Comparison of ENCODE assay signal across 8 mouse cellular contexts in genomic region chr1:157231016-157231415, GRCm38 (mm10).
DNase-seq lines count a peak whose midpoint lies in the region; ATAC-seq lines count a peak whose summit lies in the region.

No protein-coding gene starts in this region.

- no peaks in the 10 kb centered on the region for H3K36me3 ChIP-seq in heart, embryonic 13.5 days
- no peaks in the 10 kb centered on the region; the same call in 1 of the 2 replicates for H3K36me3 ChIP-seq in forebrain, embryonic 16.5 days (ENCODE audit: control insufficient read depth, insufficient read depth)
- H3K36me3 ChIP-seq in midbrain, embryonic 13.5 days, result peaks cover 3% of the 10 kb centered on the region; the same call in 1 of the 2 replicates

- no peak for DNase-seq in heart, postnatal 36 days
- DNase-seq in brain, adult 2 months (ENCODE audit: low read depth, low spot score), result peak; percentile 83
- DNase-seq in urinary bladder, postnatal 25 days (ENCODE audit: low spot score), result no peak
- DNase-seq in cerebellum, adult 8-10 months, result no peak

- H3K9ac ChIP-seq in heart, embryonic 13.5 days, result peak overlapping the region; percentile 62; the same call in 1 of the 2 replicates
- peak overlapping the region; percentile 37; the same call in 1 of the 2 replicates for H3K9ac ChIP-seq in forebrain, embryonic 16.5 days (replicated peaks; ENCODE audit: low read depth, low read length)
- H3K9ac ChIP-seq in midbrain, embryonic 13.5 days (replicated peaks), result peak overlapping the region; percentile 49

- intact Hi-C loops in heart, postnatal 36 days (cut with DNase I), result no loop called here

- H3K4me3 ChIP-seq in heart, embryonic 13.5 days, result peak overlapping the region; percentile 23
- peak overlapping the region; percentile 8; the same call in 1 of the 2 replicates for H3K4me3 ChIP-seq in forebrain, embryonic 16.5 days (replicated peaks; ENCODE audit: low read length)
- H3K4me3 ChIP-seq in midbrain, embryonic 13.5 days (replicated peaks), result peak overlapping the region; percentile 15

- H3K27ac ChIP-seq in heart, embryonic 13.5 days (replicated peaks), result no peak overlapping the region
- H3K27ac ChIP-seq in forebrain, embryonic 16.5 days (ENCODE audit: low read length), result no peak overlapping the region; the same call in 1 of the 2 replicates
- H3K27ac ChIP-seq in midbrain, embryonic 13.5 days, result peak overlapping the region; percentile 11; the same call in 1 of the 2 replicates

- 28% methylated on average over 8 of the region's 8 CpGs for WGBS in heart, embryonic 13.5 days
- 13% methylated on average over 8 of the region's 8 CpGs for WGBS in forebrain, embryonic 16.5 days
- WGBS in midbrain, embryonic 13.5 days, result 16% methylated on average over 8 of the region's 8 CpGs

- no peak for ATAC-seq in heart, embryonic 13.5 days (ENCODE audit: extremely low read depth, insufficient number of reproducible peaks, low FRiP score, low TSS enrichment)
- ATAC-seq in forebrain, embryonic 16.5 days, result peak; percentile 64; the same call in 1 of the 2 replicates
- 0 out of 2 replicates have a peak, but pooled peaks have one; percentile 30 for ATAC-seq in midbrain, embryonic 13.5 days
- no peak for ATAC-seq in megakaryocyte-erythroid progenitor cell, adult 5-6 weeks (replicated peaks; ENCODE audit: low FRiP score, low TSS enrichment, poor library complexity, severe bottlenecking)

- no peaks in the 10 kb centered on the region for H3K9me3 ChIP-seq in heart, embryonic 13.5 days
- no peaks in the 10 kb centered on the region for H3K9me3 ChIP-seq in forebrain, embryonic 16.5 days (ENCODE audit: control insufficient read depth, low read length)
- H3K9me3 ChIP-seq in midbrain, embryonic 13.5 days, result peaks cover 2% of the 10 kb centered on the region; the same call in 1 of the 2 replicates

- H3K27me3 ChIP-seq in heart, embryonic 13.5 days (replicated peaks), result no peaks in the 10 kb centered on the region
- no peaks in the 10 kb centered on the region for H3K27me3 ChIP-seq in forebrain, embryonic 16.5 days (replicated peaks; ENCODE audit: control insufficient read depth, insufficient read depth, low read length)
- H3K27me3 ChIP-seq in midbrain, embryonic 13.5 days, result no peaks in the 10 kb centered on the region

- peaks cover 19% of the 10 kb centered on the region for H3K4me1 ChIP-seq in heart, embryonic 13.5 days
- peaks cover 6% of the 10 kb centered on the region for H3K4me1 ChIP-seq in forebrain, embryonic 16.5 days (replicated peaks; ENCODE audit: control insufficient read depth, insufficient read depth, low read length)
- H3K4me1 ChIP-seq in midbrain, embryonic 13.5 days (replicated peaks), result peaks cover 9% of the 10 kb centered on the region

- H3K4me2 ChIP-seq in heart, embryonic 13.5 days, result peak overlapping the region; percentile 57
- peak overlapping the region; percentile 43 for H3K4me2 ChIP-seq in forebrain, embryonic 16.5 days (ENCODE audit: low read length)
- peak overlapping the region; percentile 44 for H3K4me2 ChIP-seq in midbrain, embryonic 13.5 days (replicated peaks)

Comparison
In these comparisons a context has a peak if more than half of its experiments do, and no peak if none do; other contexts are left out.
1. ATAC-seq: peak in forebrain, embryonic 16.5 days (single experiment) and midbrain, embryonic 13.5 days (single experiment); none in heart, embryonic 13.5 days (single experiment) and megakaryocyte-erythroid progenitor cell, adult 5-6 weeks (single experiment).
2. Peak in every context shown above with its lines, with median percentiles within 50 percentile points of each other: H3K4me2 ChIP-seq, H3K4me3 ChIP-seq and H3K9ac ChIP-seq.